Mouse (Mus musculus) embryonic facial prominence, embryonic 11.5 days (tissue): ENCODE measurements around the gene Cnot6. TPM values are rescaled to one million over a fixed set of nuclear protein-coding genes. Genes with fewer than 3 reads are reported as not detected.

Experiments used
- ATAC-seq: fragments of 200-750 bp; cut with Nextera tagmentation; replicated peaks from 2 replicates; pipeline ENCODE4 v1.8.0; 2017; ENCODE audit warnings: low read depth; ENCODE audit not compliant: insufficient number of reproducible peaks, low FRiP score, low TSS enrichment
- DNase-seq: peaks from one replicate; pipeline ENCODE4 v3.0.0-alpha.2; 2015; ENCODE audit warnings: low spot score
- H3K27ac ChIP-seq: fragments of 300-500 bp; sonication (generic); replicated peaks from 2 replicates; pipeline ENCODE4 v1.5.1; 2014; ENCODE audit warnings: mild to moderate bottlenecking, low read depth, low read length, control low read depth
- H3K27me3 ChIP-seq: fragments of 300-500 bp; sonication (generic); 2 replicates; pipeline ENCODE4 v1.6.1; 2014; ENCODE audit warnings: mild to moderate bottlenecking, low read length, moderate library complexity, mixed read lengths; ENCODE audit not compliant: control insufficient read depth, insufficient read depth
- H3K36me3 ChIP-seq: fragments of 300-500 bp; sonication (generic); replicated peaks from 2 replicates; pipeline ENCODE4 v1.6.1; 2014; ENCODE audit warnings: low read depth, mild to moderate bottlenecking, low read length, moderate library complexity, mixed read lengths; ENCODE audit not compliant: control insufficient read depth, insufficient read depth
- H3K4me1 ChIP-seq: fragments of 300-500 bp; sonication (generic); 2 replicates; pipeline ENCODE4 v1.6.1; 2014; ENCODE audit warnings: low read length, mixed read lengths; ENCODE audit not compliant: control insufficient read depth, insufficient read depth
- H3K4me2 ChIP-seq: fragments of 300-500 bp; sonication (generic); 2 replicates; pipeline ENCODE4 v1.6.1; 2014; ENCODE audit warnings: low read depth, mild to moderate bottlenecking, control low read depth, low read length, moderate library complexity
- H3K4me3 ChIP-seq: fragments of 300-500 bp; sonication (generic); 2 replicates; pipeline ENCODE4 v1.5.1; 2014; ENCODE audit warnings: low read depth, low read length, control low read depth
- H3K9ac ChIP-seq: fragments of 300-500 bp; sonication (generic); replicated peaks from 2 replicates; pipeline ENCODE4 v1.6.1; 2014; ENCODE audit warnings: mild to moderate bottlenecking, control low read depth, low read length
- H3K9me3 ChIP-seq: fragments of 300-500 bp; sonication (generic); replicated peaks from 2 replicates; pipeline ENCODE4 v1.6.1; 2016; ENCODE audit warnings: mild to moderate bottlenecking, low read length, inconsistent platforms, mixed read lengths; ENCODE audit not compliant: control insufficient read depth
- WGBS: fragments of 180-500 bp; shearing (Covaris S2); extraction: QIAGEN DNeasy Blood & Tissue Kit; methylation state at CpG from one replicate; pipeline ENCODE4 v1.1.7; 2014; 5-methylcytosine and 5-hydroxymethylcytosine counted together
- polyA plus RNA-seq: library from polyadenylated mRNA; unstranded; fragments of >200 nt; fragmentation: Nextera tagmentation; extraction: Ambion mirVana; gene quantifications from 2 replicates; pipeline ENCODE4 v1.2.1, GENCODE M21; 2014

Cnot6 gene
- polyA plus RNA-seq = 49.9 and 56.5 TPM in 2 replicates

- H3K9ac ChIP-seq = peak within 1 kb of the TSS; percentile 97
- H3K4me3 ChIP-seq = peak within 1 kb of the TSS; percentile 76
- no peaks in the 10 kb centered on the region for H3K9me3 ChIP-seq
- peak within 1 kb of the TSS; percentile 87 for H3K27ac ChIP-seq
- no peaks in the 10 kb centered on the region for H3K4me1 ChIP-seq
- ATAC-seq = peak; percentile 94
- H3K36me3 ChIP-seq = no peaks in the 10 kb centered on the region
- peak within 1 kb of the TSS; percentile 47 for H3K4me2 ChIP-seq
- H3K27me3 ChIP-seq = no peaks in the 10 kb centered on the region
- peak; percentile 98 for DNase-seq
- under 1% methylated on average over 64 of the region's 65 CpGs for WGBS
Observed at GRCm38 (mm10) chr11:49712555-49713335, at the start of gene Cnot6. Cnot6 (minus strand) TSS chr11:49712723.

DNA sequence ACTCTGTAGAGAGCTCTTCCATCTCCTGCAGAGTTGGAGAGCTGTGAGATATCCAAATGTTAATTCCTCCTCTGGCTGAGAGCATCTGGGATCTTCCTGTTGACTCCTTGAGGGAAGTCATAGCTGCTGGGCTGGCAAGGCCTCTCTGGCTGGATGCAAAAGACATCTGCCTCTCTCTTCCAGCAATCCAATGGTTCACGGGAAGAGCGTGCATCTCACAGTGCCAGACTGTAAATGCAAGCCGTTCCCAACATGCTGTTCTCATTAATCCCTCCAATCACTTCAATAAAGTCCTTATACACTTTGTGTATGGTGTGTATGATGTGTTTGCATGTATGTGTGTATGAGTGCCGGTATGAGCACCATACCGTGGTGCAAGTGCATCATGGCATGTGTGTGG, 48.6 kb upstream of the Cnot6 start:
- no peak overlapping the region for H3K4me2 ChIP-seq

GRCm38 (mm10) chr11:49758096-49758495, 45.6 kb upstream of the Cnot6 start:
- ATAC-seq (no peak), DNase-seq (no peak)
- H3K4me3 ChIP-seq = no peak overlapping the region
- no peaks in the 10 kb centered on the region for H3K27me3 ChIP-seq
- WGBS = 90% methylated on average over 3 of the region's 3 CpGs
- no peaks in the 10 kb centered on the region for H3K9me3 ChIP-seq
- H3K4me1 ChIP-seq = no peaks in the 10 kb centered on the region
- no peak overlapping the region for H3K9ac ChIP-seq
- H3K4me2 ChIP-seq = no peak overlapping the region
- H3K27ac ChIP-seq = no peak overlapping the region
- H3K36me3 ChIP-seq = no peaks in the 10 kb centered on the region

More for the DNA sequence above, 48.6 kb upstream of the Cnot6 start:
- WGBS = 82% methylated on average over 5 of the region's 5 CpGs
- H3K36me3 ChIP-seq = no peaks in the 10 kb centered on the region
- DNase-seq = no peak
- H3K9ac ChIP-seq = no peak overlapping the region
- no peak overlapping the region for H3K27ac ChIP-seq
- no peaks in the 10 kb centered on the region for H3K27me3 ChIP-seq
- ATAC-seq = no peak
- H3K4me1 ChIP-seq = no peaks in the 10 kb centered on the region
- no peak overlapping the region for H3K4me3 ChIP-seq
- no peaks in the 10 kb centered on the region for H3K9me3 ChIP-seq

- Histone ChIP-seq H3K4me1 (no peaks in the 10 kb centered on the region), H3K9me3 (no peaks in the 10 kb centered on the region), H3K9ac (no peak overlapping the region; the same call in 1 of the 2 replicates), H3K36me3 (no peaks in the 10 kb centered on the region), H3K4me3 (no peak overlapping the region), H3K27ac (no peak overlapping the region), H3K4me2 (no peak overlapping the region), H3K27me3 (no peaks in the 10 kb centered on the region)
- ATAC-seq (no peak), DNase-seq (no peak)
- WGBS = 49% methylated on average over 12 of the region's 12 CpGs
Observed at GRCm38 (mm10) chr11:49754958-49755665, 42.6 kb upstream of the Cnot6 start.

GRCm38 (mm10) chr11:49746756-49747155, 34.2 kb upstream of the Cnot6 start:
- Histone ChIP-seq H3K27ac (no peak overlapping the region), H3K9me3 (no peaks in the 10 kb centered on the region), H3K4me3 (no peak overlapping the region), H3K4me2 (no peak overlapping the region), H3K36me3 (no peaks in the 10 kb centered on the region), H3K9ac (no peak overlapping the region), H3K27me3 (no peaks in the 10 kb centered on the region), H3K4me1 (no peaks in the 10 kb centered on the region)
- 91% methylated on average over 1 of the region's 1 CpGs for WGBS
- ATAC-seq = no peak
- DNase-seq = no peak

DNA sequence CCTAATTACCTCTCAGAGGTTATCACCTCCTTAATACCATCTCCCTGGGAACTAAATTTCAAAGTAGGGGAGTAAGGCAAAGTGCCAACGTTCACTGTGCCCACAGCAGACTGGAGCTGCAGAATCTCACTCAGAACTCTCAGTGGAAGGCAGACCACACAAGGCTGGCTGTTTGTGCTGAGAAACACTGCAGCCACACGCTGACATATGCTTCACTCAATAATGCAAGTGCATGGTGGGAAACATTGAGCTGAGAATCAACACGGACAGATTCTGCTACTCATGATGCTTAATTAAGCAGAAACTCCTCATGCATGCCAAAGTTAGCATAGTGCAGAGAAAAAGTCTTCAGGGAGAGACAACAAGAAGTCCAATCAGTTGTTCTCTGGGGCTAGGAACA, 33.3 kb upstream of the Cnot6 start:
- Histone ChIP-seq H3K36me3 (no peaks in the 10 kb centered on the region), H3K9ac (no peak overlapping the region), H3K27ac (no peak overlapping the region), H3K4me3 (no peak overlapping the region), H3K9me3 (no peaks in the 10 kb centered on the region), H3K4me1 (no peaks in the 10 kb centered on the region), H3K4me2 (no peak overlapping the region), H3K27me3 (no peaks in the 10 kb centered on the region)
- 87% methylated on average over 3 of the region's 3 CpGs for WGBS
- DNase-seq (no peak), ATAC-seq (no peak)

- H3K4me1 ChIP-seq = no peaks in the 10 kb centered on the region
Observed at GRCm38 (mm10) chr11:49744981-49745380, 32.5 kb upstream of the Cnot6 start.

GRCm38 (mm10) chr11:49743634-49744033, 31.1 kb upstream of the Cnot6 start:
- no peaks in the 10 kb centered on the region for H3K9me3 ChIP-seq
- H3K9ac ChIP-seq = no peak overlapping the region
- H3K36me3 ChIP-seq = no peaks in the 10 kb centered on the region
- H3K4me1 ChIP-seq = no peaks in the 10 kb centered on the region
- ATAC-seq = no peak
- no peak overlapping the region for H3K4me3 ChIP-seq
- DNase-seq = no peak
- H3K4me2 ChIP-seq = no peak overlapping the region
- H3K27me3 ChIP-seq = no peaks in the 10 kb centered on the region
- H3K27ac ChIP-seq = no peak overlapping the region
- WGBS = 89% methylated on average over 7 of the region's 7 CpGs

More at GRCm38 (mm10) chr11:49744981-49745380, 32.5 kb upstream of the Cnot6 start:
- H3K27ac ChIP-seq = no peak overlapping the region
- H3K27me3 ChIP-seq = no peaks in the 10 kb centered on the region
- no peaks in the 10 kb centered on the region for H3K36me3 ChIP-seq
- no peak for ATAC-seq
- H3K9ac ChIP-seq = no peak overlapping the region
- no peak overlapping the region for H3K4me2 ChIP-seq
- H3K4me3 ChIP-seq = no peak overlapping the region
- no peaks in the 10 kb centered on the region for H3K9me3 ChIP-seq
- DNase-seq = no peak
